Mouse (Mus musculus) midbrain, postnatal 0 days (tissue): Measurements from ENCODE around the gene Bckdk. TPM values are rescaled to one million over a fixed set of nuclear protein-coding genes. Genes with fewer than 3 reads are reported as not detected.

Source experiments
- ATAC-seq: fragments of 200-750 bp; cut with Nextera tagmentation; 2 replicates; pipeline ENCODE4 v1.8.0; 2017; ENCODE audit warnings: moderate number of reproducible peaks, mild to moderate bottlenecking, moderate TSS enrichment, moderate library complexity; ENCODE audit not compliant: low FRiP score
- DNase-seq: peaks from one replicate; pipeline ENCODE4 v3.0.0-alpha.2; 2015; ENCODE audit warnings: low spot score
- H3K27ac ChIP-seq: fragments of 300-500 bp; sonication (generic); 2 replicates; pipeline ENCODE4 v1.5.1; 2014; ENCODE audit warnings: low read depth, mild to moderate bottlenecking, low read length, mixed read lengths
- H3K27me3 ChIP-seq: fragments of 300-500 bp; sonication (generic); 2 replicates; pipeline ENCODE4 v1.6.1; 2014; ENCODE audit warnings: low read length, control low read depth, mixed read lengths; ENCODE audit not compliant: insufficient read depth
- H3K36me3 ChIP-seq: fragments of 300-500 bp; sonication (generic); 2 replicates; pipeline ENCODE4 v1.6.1; 2014; ENCODE audit warnings: low read length, control low read depth, mixed read lengths; ENCODE audit not compliant: insufficient read depth
- H3K4me1 ChIP-seq: fragments of 300-500 bp; sonication (generic); 2 replicates; pipeline ENCODE4 v1.6.1; 2014; ENCODE audit warnings: mild to moderate bottlenecking, control low read depth, antibody characterized with exemption, low read length, mixed read lengths; ENCODE audit not compliant: insufficient read depth
- H3K4me2 ChIP-seq: fragments of 300-500 bp; sonication (generic); 2 replicates; pipeline ENCODE4 v1.6.1; 2014; ENCODE audit warnings: low read depth, mild to moderate bottlenecking, low read length, mixed read lengths; ENCODE audit not compliant: poor library complexity, severe bottlenecking
- H3K4me3 ChIP-seq: fragments of 300-500 bp; sonication (generic); 2 replicates; pipeline ENCODE4 v1.5.1; 2014; ENCODE audit warnings: low read depth, mild to moderate bottlenecking, low read length, moderate library complexity
- H3K9ac ChIP-seq: fragments of 300-500 bp; sonication (generic); replicated peaks from 2 replicates; pipeline ENCODE4 v1.6.1; 2014; ENCODE audit warnings: mild to moderate bottlenecking, low read length, moderate library complexity, mixed read lengths; ENCODE audit not compliant: poor library complexity, severe bottlenecking
- H3K9me3 ChIP-seq: fragments of 300-500 bp; sonication (generic); 2 replicates; pipeline ENCODE4 v1.6.1; 2016; ENCODE audit warnings: low read length, control low read depth
- CTCF ChIP-seq: IDR thresholded peaks from 2 replicates; pipeline ENCODE4 v1.5.1; 2016; ENCODE audit warnings: antibody characterized with exemption, mild to moderate bottlenecking
- WGBS: fragments of 180-500 bp; shearing (Covaris S2); extraction: QIAGEN DNeasy Blood & Tissue Kit; methylation state at CpG from one replicate; pipeline ENCODE4 v1.1.7; 2014; 5-methylcytosine and 5-hydroxymethylcytosine counted together
- polyA plus RNA-seq: library from polyadenylated mRNA; unstranded; fragments of >200 nt; fragmentation: Nextera tagmentation; extraction: Ambion mirVana; gene quantifications from 2 replicates; pipeline ENCODE4 v1.2.1, GENCODE M21; 2015
- total RNA-seq: library from RNA; depleted of rRNA; stranded (reverse); fragments of >200 nt; gene quantifications from 2 replicates; pipeline ENCODE4 v1.2.3, GENCODE M21; 2014

The Bckdk gene
- total and polyA plus RNA-seq, 2 experiments from 2014 or later: 52.7 to 77.7 TPM

GRCm38 (mm10) chr7:127870136-127870821 is 33.6 kb upstream of the Bckdk start:
- Histone ChIP-seq H3K36me3 (peaks cover 29% of the 10 kb centered on the region), H3K27me3 (no peaks in the 10 kb centered on the region), H3K27ac (no peak overlapping the region), H3K4me1 (0 out of 2 replicates have a peak, but pooled peaks cover 9% of the 10 kb centered on the region), H3K4me2 (no peak overlapping the region), H3K9me3 (no peaks in the 10 kb centered on the region), H3K4me3 (no peak overlapping the region), H3K9ac (no peak overlapping the region)
- 77% methylated on average over 5 of the region's 5 CpGs for WGBS
- DNase-seq (no peak), ATAC-seq (no peak)
- TF ChIP-seq CTCF: peak; percentile 60

DNA sequence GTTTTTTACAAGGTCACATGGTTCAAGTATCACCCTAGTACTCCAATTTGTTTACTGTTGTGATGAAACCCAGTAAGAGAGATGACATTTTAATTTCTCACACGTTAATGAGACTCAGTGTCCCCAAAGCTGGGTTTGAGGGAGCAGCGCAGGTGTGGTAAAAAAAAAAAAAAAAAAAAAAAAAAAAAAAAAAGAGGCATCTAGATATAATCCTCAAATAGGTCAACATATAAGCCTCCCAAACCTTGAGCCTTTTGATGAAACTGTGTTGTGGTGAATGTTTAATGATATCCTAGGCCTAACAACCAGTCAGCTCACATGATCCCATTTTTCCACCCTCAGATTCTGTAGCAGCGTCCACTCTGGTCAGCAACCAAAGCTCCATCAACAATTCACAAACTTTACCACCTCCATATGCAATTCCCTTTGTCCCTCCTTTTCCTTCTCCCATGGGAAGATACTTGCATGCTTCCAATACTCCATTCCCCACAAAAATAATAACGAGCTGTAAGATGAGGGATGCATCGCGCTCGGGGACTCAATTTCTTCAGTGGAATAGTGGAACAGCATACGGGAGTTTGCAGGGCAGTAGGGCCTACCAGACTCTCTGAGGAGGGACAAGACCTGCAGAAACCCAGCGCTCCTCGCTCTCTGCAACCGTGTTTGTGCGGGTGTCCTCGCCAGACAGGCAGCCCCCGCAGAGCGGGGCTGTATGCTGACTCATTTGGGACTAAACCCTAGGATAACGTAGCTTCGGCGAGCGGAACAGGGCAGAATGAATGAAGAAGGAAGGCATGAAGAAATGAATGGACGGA is 28.9 kb upstream of the Bckdk start:
- H3K27me3 ChIP-seq: no peaks in the 10 kb centered on the region
- no peaks in the 10 kb centered on the region for H3K9me3 ChIP-seq
- peak overlapping the region; percentile 98 for H3K27ac ChIP-seq
- peaks cover 22% of the 10 kb centered on the region for H3K36me3 ChIP-seq
- H3K9ac ChIP-seq: peak overlapping the region; percentile 95
- 0 out of 2 replicates have a peak, but pooled peaks cover 9% of the 10 kb centered on the region for H3K4me1 ChIP-seq
- H3K4me2 ChIP-seq: peak overlapping the region; percentile 74
- ATAC-seq: peak; percentile 42; the same call in 1 of the 2 replicates
- TF ChIP-seq CTCF: no peak
- DNase-seq: no peak
- 4% methylated on average over 20 of the region's 20 CpGs for WGBS
- H3K4me3 ChIP-seq: peak overlapping the region; percentile 92

DNA sequence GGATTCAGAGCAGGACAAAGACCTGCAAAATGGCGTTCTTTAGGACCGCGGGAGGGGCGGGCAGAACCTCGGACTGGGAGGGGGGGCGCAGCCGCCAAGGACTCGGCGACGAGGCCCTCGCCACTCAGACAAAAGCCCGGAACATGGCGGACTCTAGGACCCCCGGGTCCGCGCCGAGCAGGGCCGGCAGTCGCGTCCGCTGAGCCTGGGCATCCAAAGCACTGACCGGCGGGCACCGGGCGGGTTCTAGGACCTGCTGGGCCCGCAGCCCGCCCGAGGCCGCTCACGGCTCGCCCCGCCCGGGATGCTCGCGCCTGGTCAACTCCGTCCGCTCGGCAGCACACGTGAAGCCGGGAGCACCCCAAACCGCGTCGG is 28.3 kb upstream of the Bckdk start:
- WGBS: under 1% methylated on average over 27 of the region's 43 CpGs
- no peaks in the 10 kb centered on the region for H3K9me3 ChIP-seq
- TF ChIP-seq CTCF: no peak
- H3K4me1 ChIP-seq: 0 out of 2 replicates have a peak, but pooled peaks cover 9% of the 10 kb centered on the region
- no peaks in the 10 kb centered on the region for H3K27me3 ChIP-seq
- peaks cover 25% of the 10 kb centered on the region for H3K36me3 ChIP-seq
- DNase-seq: peak; percentile 98
- peak overlapping the region; percentile 98 for H3K27ac ChIP-seq
- ATAC-seq: peak; percentile 96
- H3K4me2 ChIP-seq: peak overlapping the region; percentile 74
- peak overlapping the region; percentile 95 for H3K9ac ChIP-seq
- H3K4me3 ChIP-seq: peak overlapping the region; percentile 92

GRCm38 (mm10) chr7:127876041-127876466 is 27.8 kb upstream of the Bckdk start, which contains the start of gene Zfp646:
Gene Zfp646 (plus strand): TSS chr7:127876221.
- Histone ChIP-seq H3K27ac (peak within 1 kb of the TSS; percentile 98), H3K27me3 (no peaks in the 10 kb centered on the region), H3K36me3 (peaks cover 28% of the 10 kb centered on the region), H3K9ac (peak within 1 kb of the TSS; percentile 95), H3K9me3 (no peaks in the 10 kb centered on the region), H3K4me3 (peak within 1 kb of the TSS; percentile 92), H3K4me2 (peak within 1 kb of the TSS; percentile 74), H3K4me1 (0 out of 2 replicates have a peak, but pooled peaks cover 9% of the 10 kb centered on the region)
- DNase-seq (peak; percentile 88), ATAC-seq (peak; percentile 91)
- TF ChIP-seq CTCF: no peak
- WGBS: under 1% methylated on average over 40 of the region's 41 CpGs

DNA sequence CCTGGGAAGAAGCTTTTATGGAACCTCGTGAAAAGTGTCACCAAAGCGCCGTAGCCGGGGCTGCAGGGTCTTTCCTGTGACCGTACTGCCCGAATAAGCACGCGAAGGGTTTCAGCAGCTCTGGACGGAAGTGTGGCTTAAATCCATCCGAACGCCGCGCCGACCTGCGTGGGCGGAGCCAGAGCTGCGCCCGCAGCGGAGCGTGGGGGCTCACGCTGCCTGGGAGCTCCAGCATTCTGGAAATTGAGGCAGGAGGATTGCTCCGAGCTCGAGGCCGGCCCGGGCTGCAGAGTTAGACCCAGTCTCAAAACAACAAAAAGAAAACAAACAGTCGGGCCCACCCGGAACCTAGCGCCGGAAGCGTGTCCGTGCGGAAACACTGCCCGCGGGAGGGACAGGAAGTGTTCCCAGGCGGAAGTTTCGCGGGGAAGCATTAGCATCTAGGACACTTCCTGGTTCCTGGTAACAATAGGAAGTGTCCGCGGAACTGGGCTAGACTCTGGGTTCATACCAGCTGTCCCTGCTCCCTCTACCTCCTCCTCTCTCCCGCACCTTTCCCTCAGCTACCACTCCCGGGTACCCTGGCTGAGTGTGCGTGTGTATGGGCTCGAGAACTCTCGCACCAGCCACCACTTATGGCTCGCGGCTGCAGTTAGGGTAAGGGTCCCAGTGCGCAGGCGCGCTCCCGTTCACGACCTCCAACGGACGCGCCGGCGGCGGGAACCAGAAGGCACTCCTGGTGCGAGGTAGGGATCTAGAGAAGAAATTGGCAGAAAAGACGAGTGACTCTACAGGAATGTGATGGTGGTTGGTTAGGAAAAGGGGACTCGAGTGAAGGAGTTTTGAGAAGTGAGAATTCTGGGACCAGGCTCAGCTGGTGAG is 27.2 kb upstream of the Bckdk start, which contains the start of gene Zfp668:
TSS of gene Zfp668 (minus strand) at position 362 of the 882 bp plus-strand sequence.
- peaks cover 34% of the 10 kb centered on the region for H3K36me3 ChIP-seq
- H3K4me1 ChIP-seq: 0 out of 2 replicates have a peak, but pooled peaks cover 9% of the 10 kb centered on the region
- ATAC-seq (peak; percentile 64), DNase-seq (peak; percentile 98)
- no peaks in the 10 kb centered on the region for H3K27me3 ChIP-seq
- WGBS: under 1% methylated on average over 57 of the region's 60 CpGs
- H3K9ac ChIP-seq: peak within 1 kb of the TSS; percentile 95
- peak within 1 kb of the TSS; percentile 74 for H3K4me2 ChIP-seq
- H3K27ac ChIP-seq: peak within 1 kb of the TSS; percentile 98
- peak within 1 kb of the TSS; percentile 92 for H3K4me3 ChIP-seq
- TF ChIP-seq CTCF: peak; percentile 2; the same call in 1 of the 2 replicates
- no peaks in the 10 kb centered on the region for H3K9me3 ChIP-seq
